Mouse (Mus musculus) heart, embryonic 16.5 days (tissue): Measurements from ENCODE around the gene Ank3. TPM values are rescaled to one million over a fixed set of nuclear protein-coding genes. Genes with fewer than 3 reads are reported as not detected.
A peak's percentile ranks its signal among the peaks of the same experiment; 100 is the strongest.
"Not testable (repeated sequence)": the region's sequence is repeated elsewhere in the genome, so short reads cannot be mapped to it uniquely, and the experiment has no call there.

Source experiments
- ATAC-seq: fragments of 200-750 bp; cut with Nextera tagmentation; replicated peaks from 2 replicates; pipeline ENCODE4 v1.8.0; 2017; ENCODE audit warnings: moderate number of reproducible peaks; ENCODE audit not compliant: insufficient read depth, low FRiP score; ENCODE audit errors: extremely low read depth
- H3K27ac ChIP-seq: fragments of 300-500 bp; sonication (generic); 2 replicates; pipeline ENCODE4 v1.5.1; 2014; ENCODE audit warnings: mild to moderate bottlenecking, low read length, control low read depth, moderate library complexity
- H3K27me3 ChIP-seq: fragments of 300-500 bp; sonication (generic); 2 replicates; pipeline ENCODE4 v1.6.1; 2014; ENCODE audit warnings: low read length, mixed read lengths; ENCODE audit not compliant: control insufficient read depth, insufficient read depth
- H3K36me3 ChIP-seq: fragments of 300-500 bp; sonication (generic); 2 replicates; pipeline ENCODE4 v1.6.1; 2014; ENCODE audit not compliant: control insufficient read depth, insufficient read depth
- H3K4me1 ChIP-seq: fragments of 300-500 bp; sonication (generic); 2 replicates; pipeline ENCODE4 v1.6.1; 2014; ENCODE audit warnings: low read length, mixed read lengths; ENCODE audit not compliant: control insufficient read depth, insufficient read depth
- H3K4me2 ChIP-seq: fragments of 300-500 bp; sonication (generic); 2 replicates; pipeline ENCODE4 v1.6.1; 2014; ENCODE audit warnings: low read depth, mild to moderate bottlenecking, control low read depth, low read length
- H3K4me3 ChIP-seq: fragments of 300-500 bp; sonication (generic); 2 replicates; pipeline ENCODE4 v1.5.1; 2014; ENCODE audit warnings: mild to moderate bottlenecking, control low read depth, low read length
- H3K9ac ChIP-seq: fragments of 300-500 bp; sonication (generic); 2 replicates; pipeline ENCODE4 v1.6.1; 2014; ENCODE audit warnings: low read length, control low read depth
- H3K9me3 ChIP-seq: fragments of 300-500 bp; sonication (generic); replicated peaks from 2 replicates; pipeline ENCODE4 v1.6.1; 2016; ENCODE audit warnings: low read length; ENCODE audit not compliant: control insufficient read depth
- WGBS: fragments of 180-500 bp; shearing (Covaris S2); extraction: QIAGEN DNeasy Blood & Tissue Kit; methylation state at CpG from one replicate; pipeline ENCODE4 v1.1.7; 2014; 5-methylcytosine and 5-hydroxymethylcytosine counted together
- polyA plus RNA-seq: library from polyadenylated mRNA; unstranded; fragments of >200 nt; fragmentation: Nextera tagmentation; extraction: Ambion mirVana; gene quantifications from 2 replicates; pipeline ENCODE4 v1.2.1, GENCODE M21; 2015

Gene Ank3
- polyA plus RNA-seq, 1 experiment from 2014 or later = 33.2 TPM

- Histone ChIP-seq H3K27ac (no peak overlapping the region), H3K9me3 (no peaks in the 10 kb centered on the region), H3K9ac (no peak overlapping the region), H3K36me3 (peaks cover 11% of the 10 kb centered on the region), H3K4me2 (no peak overlapping the region), H3K4me3 (no peak overlapping the region), H3K4me1 (no peaks in the 10 kb centered on the region), H3K27me3 (no peaks in the 10 kb centered on the region)
- ATAC-seq = no peak
- WGBS = 90% methylated on average over 6 of the region's 6 CpGs
Observed at GRCm38 (mm10) chr10:69902024-69902423, 503.5 kb downstream of the Ank3 start.

- H3K27me3 ChIP-seq = no peaks in the 10 kb centered on the region
- H3K4me3 ChIP-seq = no peak overlapping the region
- H3K4me1 ChIP-seq = no peaks in the 10 kb centered on the region
- H3K27ac ChIP-seq = no peak overlapping the region
- H3K9me3 ChIP-seq = no peaks in the 10 kb centered on the region
- H3K36me3 ChIP-seq = peaks cover 7% of the 10 kb centered on the region; the same call in 1 of the 2 replicates
- H3K4me2 ChIP-seq = no peak overlapping the region
- no peak overlapping the region for H3K9ac ChIP-seq
- 41% methylated on average over 10 of the region's 10 CpGs for WGBS
- no peak for ATAC-seq
Observed at GRCm38 (mm10) chr10:69904321-69904720, 505.7 kb downstream of the Ank3 start.

GRCm38 (mm10) chr10:69907795-69908764 is 509.5 kb downstream of the Ank3 start:
- no peaks in the 10 kb centered on the region for H3K9me3 ChIP-seq
- H3K4me2 ChIP-seq = no peak overlapping the region
- 59% methylated on average over 12 of the region's 12 CpGs for WGBS
- no peak overlapping the region for H3K27ac ChIP-seq
- no peak overlapping the region for H3K4me3 ChIP-seq
- ATAC-seq = no peak
- peaks cover 11% of the 10 kb centered on the region for H3K4me1 ChIP-seq
- H3K27me3 ChIP-seq = no peaks in the 10 kb centered on the region
- no peaks in the 10 kb centered on the region for H3K36me3 ChIP-seq
- no peak overlapping the region for H3K9ac ChIP-seq

GRCm38 (mm10) chr10:69909856-69910255 is 511.3 kb downstream of the Ank3 start:
- Histone ChIP-seq H3K27ac (peak overlapping the region; percentile 77), H3K9me3 (no peaks in the 10 kb centered on the region), H3K4me1 (peaks cover 11% of the 10 kb centered on the region), H3K27me3 (no peaks in the 10 kb centered on the region), H3K4me2 (no peak overlapping the region), H3K9ac (no peak overlapping the region), H3K36me3 (no peaks in the 10 kb centered on the region), H3K4me3 (no peak overlapping the region)
- 63% methylated on average over 4 of the region's 4 CpGs for WGBS
- ATAC-seq = no peak

- H3K4me2 ChIP-seq, H3K9ac ChIP-seq, H3K9me3 ChIP-seq, H3K27me3 ChIP-seq, H3K4me3 ChIP-seq, H3K36me3 ChIP-seq: not testable (repeated sequence)
- peak; percentile 80 for ATAC-seq
- WGBS = 7% methylated on average over 5 of the region's 6 CpGs
- H3K27ac ChIP-seq = peak overlapping the region; percentile 77
- H3K4me1 ChIP-seq = peaks cover 11% of the 10 kb centered on the region
Observed at GRCm38 (mm10) chr10:69910304-69910703, 511.7 kb downstream of the Ank3 start.

- H3K9me3 ChIP-seq, H3K4me3 ChIP-seq, H3K27ac ChIP-seq, H3K9ac ChIP-seq, H3K4me2 ChIP-seq, H3K36me3 ChIP-seq, ATAC-seq, H3K27me3 ChIP-seq: not testable (repeated sequence)
- 31% methylated on average over 5 of the region's 7 CpGs for WGBS
- H3K4me1 ChIP-seq = peaks cover 11% of the 10 kb centered on the region
Observed at GRCm38 (mm10) chr10:69910726-69911125, 512.2 kb downstream of the Ank3 start.

- Histone ChIP-seq H3K27me3 (no peaks in the 10 kb centered on the region), H3K4me2 (no peak overlapping the region), H3K9ac (no peak overlapping the region), H3K9me3 (no peaks in the 10 kb centered on the region), H3K4me1 (0 out of 2 replicates have a peak, but pooled peaks cover 2% of the 10 kb centered on the region), H3K27ac (no peak overlapping the region), H3K36me3 (no peaks in the 10 kb centered on the region), H3K4me3 (no peak overlapping the region)
- 88% methylated on average over 3 of the region's 3 CpGs for WGBS
- ATAC-seq = no peak
Observed at GRCm38 (mm10) chr10:69915566-69915965, 517.0 kb downstream of the Ank3 start.

GRCm38 (mm10) chr10:69916205-69916604 is 517.6 kb downstream of the Ank3 start:
- no peak for ATAC-seq

GRCm38 (mm10) chr10:69916689-69917435 is 518.3 kb downstream of the Ank3 start:
- no peak for ATAC-seq
- Histone ChIP-seq H3K4me2 (no peak overlapping the region), H3K9me3 (no peaks in the 10 kb centered on the region), H3K4me1 (no peaks in the 10 kb centered on the region), H3K27me3 (no peaks in the 10 kb centered on the region), H3K36me3 (no peaks in the 10 kb centered on the region), H3K9ac (no peak overlapping the region), H3K4me3 (no peak overlapping the region), H3K27ac (no peak overlapping the region)
- WGBS = 63% methylated on average over 10 of the region's 10 CpGs

More at GRCm38 (mm10) chr10:69916205-69916604, 517.6 kb downstream of the Ank3 start:
- Histone ChIP-seq H3K9ac (no peak overlapping the region), H3K27me3 (no peaks in the 10 kb centered on the region), H3K27ac (no peak overlapping the region), H3K4me3 (no peak overlapping the region), H3K36me3 (no peaks in the 10 kb centered on the region), H3K4me1 (no peaks in the 10 kb centered on the region), H3K9me3 (no peaks in the 10 kb centered on the region), H3K4me2 (no peak overlapping the region)
- 82% methylated on average over 4 of the region's 4 CpGs for WGBS
